Mouse (Mus musculus): ENCODE results near the gene Sp140.
"Not testable (repeated sequence)": the region's sequence is repeated elsewhere in the genome, so short reads cannot be mapped to it uniquely, and the experiment has no call there.

- not testable (repeated sequence) for TF ChIP-seq CTCF (IDR thresholded peaks at IDR 0.05; ENCODE audit: low read depth, low read length); GATA1 (IDR thresholded peaks at IDR 0.05; ENCODE audit: borderline replicate concordance, low read length); GATA2 (IDR thresholded peaks at IDR 0.05; ENCODE audit: borderline replicate concordance, low read depth, low read length); TAL1 (conservative IDR thresholded peaks at IDR 0.05; ENCODE audit: low read depth, low read length)
Observed at GRCm38 (mm10) chr1:85615819-85616218, 15.6 kb downstream of the Sp140 start.

All from G1E (cell line).